ENCODE assay signal across 2 mouse cellular contexts in the genomic region with DNA sequence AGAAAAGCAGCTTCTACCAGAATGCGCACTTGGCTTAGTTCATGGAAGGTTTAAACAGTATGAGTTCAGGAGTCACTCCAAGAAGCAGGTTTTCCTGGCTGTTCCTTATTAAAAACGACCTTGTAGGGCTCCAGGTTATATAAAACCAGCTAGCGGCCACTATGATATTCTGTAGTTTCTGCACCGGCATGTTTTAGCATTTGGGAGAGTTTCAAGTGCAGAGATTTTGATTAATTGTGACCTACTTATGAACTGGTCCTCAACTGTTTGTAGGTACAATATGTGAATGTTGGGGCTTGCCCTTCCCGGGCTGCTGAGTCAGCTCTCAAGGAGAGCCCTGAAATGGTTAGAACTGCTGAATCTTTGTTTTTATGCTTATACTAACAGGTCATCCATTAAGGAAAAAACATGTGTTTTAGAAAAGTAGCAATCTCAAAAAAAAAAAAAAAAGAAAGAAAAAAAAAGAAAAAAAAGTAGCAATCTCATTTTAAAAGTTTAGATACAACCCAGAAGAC.
TF ChIP-seq lines count a peak whose summit lies in the region.

No protein-coding gene starts in this region.

TF ChIP-seq in CH12.LX, 34 proteins besides CTCF, POLR2A, EP300 and RAD21:
- TF ChIP-seq MAFK (IDR thresholded peaks at IDR 0.05; ENCODE audit: insufficient replicate concordance, low read length), result peak; percentile 50; the same call in 1 of the 2 replicates
- no peak for TF ChIP-seq SIN3A (IDR thresholded peaks at IDR 0.05; ENCODE audit: low read length)
TF ChIP-seq in CH12.LX: peak in this region for 1.

TF ChIP-seq in ES-E14, 5 proteins besides CTCF, POLR2A, EP300 and RAD21:
- TF ChIP-seq ZC3H11A (IDR thresholded peaks at IDR 0.05; ENCODE audit: borderline replicate concordance, low read depth, low read length) (no peak), ZNF384 (IDR thresholded peaks at IDR 0.05; ENCODE audit: low read depth, low read length) (no peak), HCFC1 (IDR thresholded peaks at IDR 0.05; ENCODE audit: borderline replicate concordance, insufficient read depth, low read length) (no peak), CHD2 (IDR thresholded peaks at IDR 0.05; ENCODE audit: low read depth, low read length) (no peak), MAFK (IDR thresholded peaks at IDR 0.05; ENCODE audit: insufficient read depth, low read depth, low read length) (0 out of 2 replicates have a peak, but pooled peaks have one; percentile 30)
TF ChIP-seq in ES-E14: peak in this region for 1.
